Mouse (Mus musculus) E14TG2a.4 (cell line): ENCODE measurements at regions not wholly inside any gene's neighbourhood (a gene's known extent, or its start where the extent isn't known, plus 50 kb on each side); places are given as distances from the start of the nearest gene placed in this dataset.

ENCODE experiments used
- CTCF ChIP-seq: conservative IDR thresholded peaks from 2 replicates; pipeline ENCODE4 v1.5.1; 2014; ENCODE audit warnings: low read length
- POU5F1 ChIP-seq: IDR thresholded peaks from 2 replicates; pipeline ENCODE4 v1.6.1; 2014; ENCODE audit warnings: low read length, borderline replicate concordance

DNA sequence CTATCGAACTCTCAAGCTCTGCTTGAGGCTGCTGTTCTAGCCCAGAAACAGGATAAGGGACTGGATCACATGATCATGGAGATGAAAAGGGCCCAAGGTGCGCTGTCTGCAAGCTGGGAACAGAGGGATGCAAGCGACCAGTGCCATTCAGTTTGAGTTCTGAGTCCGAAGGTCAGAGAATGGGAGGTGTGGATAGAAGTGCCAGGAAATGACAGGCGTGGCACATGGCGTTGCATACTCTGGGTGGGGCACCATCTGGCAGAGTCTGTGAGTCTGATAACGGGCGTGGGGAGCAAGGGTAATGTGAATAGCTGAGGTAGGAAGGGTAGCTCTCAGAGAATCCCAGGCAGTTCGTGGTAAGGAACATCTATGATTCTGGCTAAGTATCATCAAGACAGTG lies 65.5 kb downstream of the Gpr6 start:
- TF ChIP-seq CTCF (no peak), POU5F1 (no peak)
